Mouse (Mus musculus): Measurements from ENCODE around the gene Defb36.

The Defb36 gene

DNA sequence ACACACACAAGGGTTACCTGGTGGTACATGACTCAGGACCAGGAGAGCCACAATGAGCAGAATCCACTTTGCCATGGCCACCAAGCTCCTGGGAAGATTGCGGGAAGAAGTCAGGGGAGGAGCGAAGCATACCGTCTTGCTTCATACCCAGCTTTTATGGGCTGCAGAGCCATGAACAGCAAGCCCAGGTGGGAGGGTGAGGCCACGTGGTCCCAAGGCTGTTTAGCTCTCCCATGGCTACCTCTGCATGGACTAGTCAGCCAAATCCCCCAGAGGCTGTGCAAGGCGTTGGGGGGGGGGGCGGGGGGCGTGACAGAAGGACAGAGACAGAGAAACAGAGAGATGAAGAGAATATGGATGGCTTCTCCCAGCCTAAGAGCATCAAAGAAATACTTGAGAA lies 18.8 kb downstream of the Defb36 start, which contains the start of gene Defb25:
Gene Defb25 (minus strand): TSS at position 101 of the 400 bp plus-strand sequence.
- DNase-seq: no peak

DNA sequence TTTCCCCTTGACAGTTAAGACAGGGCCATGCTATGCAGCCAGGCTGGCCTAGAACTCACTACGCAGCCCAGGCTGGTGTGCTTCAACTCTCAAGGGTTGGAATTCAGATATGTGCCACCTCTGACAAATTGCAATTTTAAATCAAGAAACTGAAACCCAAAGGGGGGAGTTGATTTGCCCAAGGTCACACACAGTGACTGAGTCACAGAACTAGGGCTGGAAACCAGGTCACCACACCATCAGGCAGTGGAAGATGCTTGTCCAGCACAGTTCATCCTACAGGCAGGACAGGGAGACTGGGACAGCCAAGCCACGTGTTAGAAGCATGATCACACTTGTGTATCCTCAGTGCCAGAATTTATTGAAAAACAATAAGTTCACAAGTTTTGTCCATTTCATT lies 20.4 kb downstream of the Defb36 start:
- no peak for DNase-seq

- DNase-seq: no peak
These were observed 21.1 kb downstream of the Defb36 start for GRCm38 (mm10) chr2:152625256-152625655.

DNA sequence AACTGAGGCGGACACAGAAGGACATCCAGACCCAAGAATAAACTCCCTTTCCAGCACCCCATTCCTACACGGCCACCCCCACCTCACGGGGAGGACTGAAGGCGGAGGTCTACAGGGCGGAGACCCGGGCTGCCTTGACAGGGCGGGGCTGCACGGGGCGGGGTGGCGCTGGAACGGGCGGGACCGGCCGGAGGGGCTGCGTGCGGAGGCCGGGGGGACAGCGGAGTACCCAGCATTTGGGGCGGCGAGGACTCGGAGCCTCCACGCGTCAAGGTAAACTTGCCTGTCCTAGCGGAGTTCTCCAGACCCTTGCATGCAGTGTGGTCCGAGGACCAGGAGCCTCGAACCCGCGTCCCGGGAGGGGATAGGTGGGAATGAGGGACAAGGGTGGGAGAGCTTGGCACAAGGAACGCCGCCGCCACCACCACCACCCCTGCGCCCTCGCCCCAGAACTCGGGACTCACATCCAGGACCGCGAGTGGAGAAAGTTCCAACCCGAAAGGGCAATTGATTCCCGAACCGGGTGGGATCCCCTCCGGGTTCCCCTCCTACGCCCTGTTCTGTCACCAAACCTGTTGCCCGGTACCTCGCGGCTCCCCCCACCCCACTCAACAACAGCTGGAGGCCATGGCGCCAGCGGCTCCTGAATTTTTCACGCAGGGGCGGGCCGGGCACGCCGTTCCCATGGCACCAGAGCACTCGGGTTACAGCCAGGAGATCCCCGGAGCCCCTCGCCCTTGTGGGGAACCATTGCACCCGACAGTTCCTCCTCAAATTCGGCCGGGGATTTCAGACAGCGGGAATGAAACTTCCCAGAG lies 22.9 kb downstream of the Defb36 start, which contains the start of gene Rem1:
Gene Rem1 (plus strand): TSS at position 178 of the 818 bp plus-strand sequence.
- DNase-seq: no peak

DNA sequence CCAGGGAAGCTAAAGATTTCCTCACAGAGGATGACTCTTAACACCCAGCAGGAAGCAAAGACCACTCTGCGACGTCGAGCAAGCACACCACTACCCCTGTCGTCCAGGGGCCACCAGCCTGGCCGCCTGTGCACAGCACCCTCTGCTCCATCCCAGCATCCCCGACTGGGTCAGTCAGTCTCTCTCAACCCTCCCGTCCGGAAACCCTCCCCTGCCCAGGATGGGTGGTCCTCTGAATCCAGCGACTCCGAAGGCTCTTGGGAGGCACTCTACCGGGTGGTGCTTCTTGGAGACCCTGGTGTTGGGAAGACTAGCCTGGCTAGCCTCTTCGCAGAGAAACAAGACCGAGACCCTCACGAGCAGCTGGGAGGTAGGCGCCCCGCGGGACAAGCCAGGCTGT lies 23.9 kb downstream of the Defb36 start:
- no peak for DNase-seq

GRCm38 (mm10) chr2:152629239-152629638 lies 25.1 kb downstream of the Defb36 start:
- no peak for DNase-seq

GRCm38 (mm10) chr2:152629904-152630303 lies 25.8 kb downstream of the Defb36 start:
- no peak for DNase-seq

- no peak for DNase-seq
These were observed 29.2 kb downstream of the Defb36 start for GRCm38 (mm10) chr2:152633334-152633733.

- DNase-seq: no peak
These were observed 30.2 kb downstream of the Defb36 start for GRCm38 (mm10) chr2:152634311-152634710.

- no peak for DNase-seq
These were observed 32.3 kb downstream of the Defb36 start for GRCm38 (mm10) chr2:152636246-152637005.

DNA sequence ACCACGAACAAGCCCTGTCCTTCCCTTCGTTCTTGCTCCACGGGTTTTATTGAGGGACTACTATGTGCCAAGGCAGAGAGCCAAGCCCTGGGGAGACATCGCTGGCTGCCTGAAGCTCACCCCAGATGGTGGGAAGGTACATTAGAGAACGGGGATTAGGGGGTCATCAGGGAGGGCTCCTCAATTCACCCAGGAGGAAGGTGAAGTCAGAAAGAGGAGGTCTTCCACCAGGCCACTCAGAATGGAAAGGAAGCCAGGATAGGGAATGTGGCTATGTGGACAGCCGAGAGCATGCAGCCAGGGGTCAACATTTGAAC lies 32.8 kb downstream of the Defb36 start:
- DNase-seq: no peak

DNA sequence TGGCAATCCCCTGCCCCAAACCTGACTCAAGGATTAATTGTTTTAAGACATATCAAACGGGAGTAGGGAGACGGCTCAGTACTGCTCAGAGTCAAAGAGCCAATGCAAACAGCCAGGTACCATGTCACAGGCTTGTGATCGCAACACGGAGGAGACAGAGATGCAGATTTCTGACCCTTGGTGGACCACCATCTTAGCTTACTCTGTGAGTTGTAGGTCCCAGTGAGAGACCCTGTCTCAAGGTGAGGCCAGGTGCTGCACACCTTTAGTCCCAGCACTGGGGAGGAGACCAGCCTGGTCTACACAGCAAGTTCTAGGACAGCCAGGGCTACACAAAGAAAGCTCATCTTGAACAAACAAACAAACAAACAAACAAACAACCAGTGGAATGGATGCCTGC lies 33.3 kb downstream of the Defb36 start:
- no peak for DNase-seq

- no peak for DNase-seq
These were observed 34.7 kb downstream of the Defb36 start for GRCm38 (mm10) chr2:152638865-152639264.

DNA sequence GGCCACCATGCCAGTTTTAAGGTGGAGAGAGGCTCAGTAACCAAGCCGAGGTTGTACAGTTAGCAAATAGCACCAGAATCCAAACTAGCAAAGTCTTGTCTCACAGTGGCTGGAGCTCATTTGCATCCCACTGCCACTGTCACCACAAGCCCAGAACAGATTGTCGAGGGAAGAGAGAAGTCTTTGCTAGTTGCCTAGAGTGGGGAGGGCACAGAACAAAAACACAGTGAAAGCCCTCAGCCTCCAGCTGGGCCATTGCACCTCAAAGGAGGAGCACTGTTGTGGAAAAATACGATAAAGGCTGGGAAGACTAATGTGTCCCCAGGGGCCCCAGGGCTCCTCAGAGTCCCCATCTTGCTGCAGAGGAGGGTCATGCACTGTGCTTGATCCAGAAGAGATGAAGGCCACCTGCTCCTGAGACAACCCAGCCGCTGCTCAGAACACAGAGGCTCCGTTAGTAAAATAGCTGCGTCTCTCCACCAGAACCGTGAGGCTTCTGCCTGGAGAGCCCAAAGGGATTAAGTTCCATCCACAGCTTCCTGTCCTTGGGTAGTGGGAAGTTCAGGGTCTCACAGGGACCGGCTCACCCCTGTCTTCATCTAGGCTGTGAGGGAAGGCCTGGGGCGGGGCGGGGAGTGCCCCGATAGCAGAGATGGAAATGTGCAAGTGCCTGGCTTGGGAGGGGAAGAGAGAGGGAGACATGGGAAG lies 35.4 kb downstream of the Defb36 start:
- DNase-seq: no peak

GRCm38 (mm10) chr2:152652901-152653620 lies 48.9 kb downstream of the Defb36 start:
- DNase-seq: no peak

DNA sequence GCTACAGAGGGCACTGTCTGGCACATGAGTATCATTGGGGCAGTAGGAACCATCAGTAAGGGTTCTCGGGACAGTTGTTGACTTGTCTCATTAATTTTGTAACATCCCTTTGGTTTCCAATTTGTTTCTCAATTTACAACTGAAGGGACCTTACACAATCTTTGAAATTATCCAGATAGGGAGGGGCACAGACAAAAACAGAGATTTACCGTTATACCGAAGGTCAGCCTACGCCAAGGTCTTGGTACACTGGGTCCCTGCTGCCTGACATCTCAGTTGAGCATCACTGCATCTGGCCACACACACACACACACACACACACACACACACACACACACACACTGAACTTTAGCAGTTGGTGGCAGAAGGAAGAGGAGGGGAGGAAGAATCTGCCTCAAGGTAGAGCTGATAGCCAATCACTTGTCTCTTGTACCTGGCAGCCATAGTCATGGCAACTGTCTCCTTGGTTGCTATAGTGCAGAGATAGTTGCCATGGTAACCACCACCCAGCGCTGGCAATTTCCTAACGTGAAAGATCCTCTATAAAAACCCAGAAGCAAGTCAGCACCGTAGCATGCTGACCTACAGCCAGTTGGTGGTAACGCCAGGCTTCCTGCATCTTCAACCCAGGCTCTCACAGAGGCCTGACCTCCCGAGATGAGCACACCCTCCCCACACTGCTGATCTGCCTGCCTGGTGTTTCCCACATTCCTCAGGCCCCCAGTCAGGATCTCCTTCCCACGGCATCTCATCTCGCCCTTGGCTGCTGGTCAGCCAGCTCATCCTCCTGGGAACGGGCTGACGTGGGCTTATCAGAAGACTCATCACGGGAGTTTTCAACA lies 50.0 kb downstream of the Defb36 start:
- DNase-seq: no peak

DNA sequence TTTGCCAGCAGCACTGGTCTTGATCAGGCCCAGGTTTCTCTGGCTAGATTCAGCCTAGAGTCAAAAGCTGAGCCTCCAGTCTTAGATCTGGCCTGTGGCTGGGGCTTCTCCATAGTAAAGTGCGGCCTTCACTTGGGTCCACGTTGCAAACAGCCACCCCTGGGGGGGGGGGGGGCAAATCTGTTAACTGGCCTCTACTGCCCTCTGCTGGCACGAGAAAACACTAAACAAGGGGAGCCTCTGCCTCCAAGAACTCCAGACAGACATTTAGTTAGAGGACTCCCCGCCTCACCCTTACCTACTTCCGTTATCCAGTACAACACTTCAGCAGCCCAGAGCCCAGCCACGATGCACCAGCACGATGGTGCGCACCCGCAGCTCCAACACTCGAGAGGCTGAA lies 53.3 kb downstream of the Defb36 start:
- DNase-seq: no peak

DNA sequence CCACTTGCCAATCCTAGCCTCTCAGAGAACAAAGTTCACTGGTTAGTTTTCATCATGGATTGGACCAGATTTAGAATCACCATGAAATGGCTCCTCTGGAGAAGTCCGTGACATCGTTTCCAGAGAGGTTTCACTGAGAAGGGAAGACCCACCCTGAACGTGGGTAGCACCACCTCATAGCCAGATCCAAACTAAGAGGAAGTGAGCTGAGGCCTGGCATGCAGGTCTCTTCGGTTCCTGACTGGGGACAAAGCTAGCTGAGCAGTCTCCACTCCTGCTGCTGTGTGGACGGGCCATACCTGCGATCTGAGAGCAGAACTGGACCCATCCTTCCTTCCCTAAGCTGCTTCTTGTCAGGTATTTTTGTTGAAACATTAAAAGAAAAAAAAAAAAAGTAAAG lies 57.0 kb downstream of the Defb36 start:
- no peak for DNase-seq

Data from thymus, postnatal 25 days (tissue).